Mouse (Mus musculus): ENCODE measurements around the gene Tnrc18. TPM values are rescaled to one million over a fixed set of nuclear protein-coding genes. Genes with fewer than 3 reads are reported as not detected.

Tnrc18 gene
- polyA plus RNA-seq, 1 experiment: 48.6 TPM

GRCm38 (mm10) chr5:142812976-142813721 lies 4.3 kb downstream of the Tnrc18 start:
- no peak for DNase-seq
- 85% methylated on average over 18 of the region's 18 CpGs for WGBS

GRCm38 (mm10) chr5:142812621-142812975 lies 4.9 kb downstream of the Tnrc18 start:
- 90% methylated on average over 8 of the region's 8 CpGs for WGBS
- Histone ChIP-seq H3K4me1 (replicated peaks; ENCODE audit: control insufficient read depth, insufficient read depth, low read length) (peaks cover 18% of the 10 kb centered on the region), H3K4me3 (ENCODE audit: control insufficient read depth, insufficient read depth, low read length) (no peak overlapping the region), H3K27me3 (ENCODE audit: control insufficient read depth, insufficient read depth, low read length) (peaks cover 26% of the 10 kb centered on the region), H3K36me3 (ENCODE audit: control insufficient read depth, insufficient read depth, low read length) (no peaks in the 10 kb centered on the region), H3K27ac (ENCODE audit: control insufficient read depth, insufficient read depth, low read length) (no peak overlapping the region)
- DNase-seq: no peak
- TF ChIP-seq CTCF (IDR thresholded peaks at IDR 0.05; ENCODE audit: borderline replicate concordance, control insufficient read depth, extremely low read depth, insufficient read depth, low read length, poor library complexity): no peak
- TF ChIP-seq POLR2A (IDR thresholded peaks at IDR 0.05; ENCODE audit: control insufficient read depth, extremely low read depth, insufficient read depth, low read length, poor library complexity): no peak

More at GRCm38 (mm10) chr5:142812976-142813721, 4.3 kb downstream of the Tnrc18 start:
- Histone ChIP-seq H3K27ac (ENCODE audit: control insufficient read depth, insufficient read depth, low read length) (no peak overlapping the region), H3K36me3 (ENCODE audit: control insufficient read depth, insufficient read depth, low read length) (no peaks in the 10 kb centered on the region), H3K4me1 (replicated peaks; ENCODE audit: control insufficient read depth, insufficient read depth, low read length) (peaks cover 18% of the 10 kb centered on the region), H3K27me3 (ENCODE audit: control insufficient read depth, insufficient read depth, low read length) (peaks cover 31% of the 10 kb centered on the region), H3K4me3 (ENCODE audit: control insufficient read depth, insufficient read depth, low read length) (no peak overlapping the region)
- TF ChIP-seq CTCF (IDR thresholded peaks at IDR 0.05; ENCODE audit: borderline replicate concordance, control insufficient read depth, extremely low read depth, insufficient read depth, low read length, poor library complexity): no peak
- TF ChIP-seq POLR2A (IDR thresholded peaks at IDR 0.05; ENCODE audit: control insufficient read depth, extremely low read depth, insufficient read depth, low read length, poor library complexity): no peak

- WGBS: 92% methylated on average over 8 of the region's 8 CpGs
Measured at GRCm38 (mm10) chr5:142811870-142812443, 5.5 kb downstream of the Tnrc18 start.

GRCm38 (mm10) chr5:142810710-142811599 lies 6.5 kb downstream of the Tnrc18 start:
- H3K27ac ChIP-seq (ENCODE audit: control insufficient read depth, insufficient read depth, low read length): no peak overlapping the region
- peaks cover 10% of the 10 kb centered on the region for H3K4me1 ChIP-seq (replicated peaks; ENCODE audit: control insufficient read depth, insufficient read depth, low read length)
- H3K27me3 ChIP-seq (ENCODE audit: control insufficient read depth, insufficient read depth, low read length): peaks cover 14% of the 10 kb centered on the region
- no peak for TF ChIP-seq CTCF (IDR thresholded peaks at IDR 0.05; ENCODE audit: borderline replicate concordance, control insufficient read depth, extremely low read depth, insufficient read depth, low read length, poor library complexity)
- TF ChIP-seq POLR2A (IDR thresholded peaks at IDR 0.05; ENCODE audit: control insufficient read depth, extremely low read depth, insufficient read depth, low read length, poor library complexity): no peak
- DNase-seq: no peak
- no peaks in the 10 kb centered on the region for H3K36me3 ChIP-seq (ENCODE audit: control insufficient read depth, insufficient read depth, low read length)
- 93% methylated on average over 20 of the region's 20 CpGs for WGBS
- H3K4me3 ChIP-seq (ENCODE audit: control insufficient read depth, insufficient read depth, low read length): no peak overlapping the region

More at GRCm38 (mm10) chr5:142811870-142812443, 5.5 kb downstream of the Tnrc18 start:
- DNase-seq: no peak
- H3K4me3 ChIP-seq (ENCODE audit: control insufficient read depth, insufficient read depth, low read length): no peak overlapping the region
- no peak for TF ChIP-seq POLR2A (IDR thresholded peaks at IDR 0.05; ENCODE audit: control insufficient read depth, extremely low read depth, insufficient read depth, low read length, poor library complexity)
- TF ChIP-seq CTCF (IDR thresholded peaks at IDR 0.05; ENCODE audit: borderline replicate concordance, control insufficient read depth, extremely low read depth, insufficient read depth, low read length, poor library complexity): no peak
- H3K27ac ChIP-seq (ENCODE audit: control insufficient read depth, insufficient read depth, low read length): no peak overlapping the region
- H3K36me3 ChIP-seq (ENCODE audit: control insufficient read depth, insufficient read depth, low read length): no peaks in the 10 kb centered on the region
- H3K27me3 ChIP-seq (ENCODE audit: control insufficient read depth, insufficient read depth, low read length): peaks cover 21% of the 10 kb centered on the region
- H3K4me1 ChIP-seq (replicated peaks; ENCODE audit: control insufficient read depth, insufficient read depth, low read length): peaks cover 16% of the 10 kb centered on the region

- no peak for DNase-seq
- TF ChIP-seq POLR2A (IDR thresholded peaks at IDR 0.05; ENCODE audit: control insufficient read depth, extremely low read depth, insufficient read depth, low read length, poor library complexity): no peak
- TF ChIP-seq CTCF (IDR thresholded peaks at IDR 0.05; ENCODE audit: borderline replicate concordance, control insufficient read depth, extremely low read depth, insufficient read depth, low read length, poor library complexity): no peak
- H3K27ac ChIP-seq (ENCODE audit: control insufficient read depth, insufficient read depth, low read length): no peak overlapping the region
- no peaks in the 10 kb centered on the region for H3K27me3 ChIP-seq (ENCODE audit: control insufficient read depth, insufficient read depth, low read length)
- H3K36me3 ChIP-seq (ENCODE audit: control insufficient read depth, insufficient read depth, low read length): no peaks in the 10 kb centered on the region
- no peaks in the 10 kb centered on the region for H3K4me1 ChIP-seq (replicated peaks; ENCODE audit: control insufficient read depth, insufficient read depth, low read length)
- no peak overlapping the region for H3K4me3 ChIP-seq (ENCODE audit: control insufficient read depth, insufficient read depth, low read length)
- WGBS: 99% methylated on average over 7 of the region's 7 CpGs
Measured at GRCm38 (mm10) chr5:142807661-142808060, 9.8 kb downstream of the Tnrc18 start.

- no peak overlapping the region for H3K27ac ChIP-seq (ENCODE audit: control insufficient read depth, insufficient read depth, low read length)
- H3K4me3 ChIP-seq (ENCODE audit: control insufficient read depth, insufficient read depth, low read length): no peak overlapping the region
- H3K36me3 ChIP-seq (ENCODE audit: control insufficient read depth, insufficient read depth, low read length): no peaks in the 10 kb centered on the region
- 95% methylated on average over 1 of the region's 1 CpGs for WGBS
- no peaks in the 10 kb centered on the region for H3K27me3 ChIP-seq (ENCODE audit: control insufficient read depth, insufficient read depth, low read length)
- H3K4me1 ChIP-seq (replicated peaks; ENCODE audit: control insufficient read depth, insufficient read depth, low read length): no peaks in the 10 kb centered on the region
- DNase-seq: no peak
- no peak for TF ChIP-seq CTCF (IDR thresholded peaks at IDR 0.05; ENCODE audit: borderline replicate concordance, control insufficient read depth, extremely low read depth, insufficient read depth, low read length, poor library complexity)
- no peak for TF ChIP-seq POLR2A (IDR thresholded peaks at IDR 0.05; ENCODE audit: control insufficient read depth, extremely low read depth, insufficient read depth, low read length, poor library complexity)
Measured at GRCm38 (mm10) chr5:142803746-142804145, 13.7 kb downstream of the Tnrc18 start.
